Mouse (Mus musculus): ENCODE results near the gene Hira. TPM values are rescaled to one million over a fixed set of nuclear protein-coding genes. Genes with fewer than 3 reads are reported as not detected.

The Hira gene
- polyA plus RNA-seq, 1 experiment: 46.6 TPM

Other genes starting within 250 kb of the Hira start
- 11.9 and 13.7 TPM in 2 replicates for gene Sept5, start 247.1 kb upstream of the Hira start, polyA plus RNA-seq (2012; rRNA removed)
- 98.6 and 114 TPM in 2 replicates for gene Cldn5, start 100.2 kb upstream of the Hira start, polyA plus RNA-seq (2012; rRNA removed)
- gene Ufd1, start 65.3 kb upstream of the Hira start, polyA plus RNA-seq (2012; rRNA removed): 45.6 and 55.1 TPM in 2 replicates
- 6.7 and 9.1 TPM in 2 replicates for gene Cdc45, start 65.0 kb upstream of the Hira start, polyA plus RNA-seq (2012; rRNA removed)
- gene 2510002D24Rik, start 40.5 kb upstream of the Hira start, polyA plus RNA-seq (2012; rRNA removed): 54.1 and 57.3 TPM in 2 replicates
- 3.8 TPM in 1 of 2 replicates, not detected in the other for gene Gm28539, start 40.5 kb upstream of the Hira start, polyA plus RNA-seq (2012; rRNA removed)
- gene Mrpl40, start 175 bp upstream of the Hira start, polyA plus RNA-seq (2012; rRNA removed): 14.3 and 14.4 TPM in 2 replicates